Mouse (Mus musculus): ENCODE measurements at regions not wholly inside any gene's neighbourhood (a gene's known extent, or its start where the extent isn't known, plus 50 kb on each side); places are given as distances from the start of the nearest gene placed in this dataset.
A peak's percentile ranks its signal among the peaks of the same experiment; 100 is the strongest.

GRCm38 (mm10) chr7:64061170-64061569 is 92.5 kb upstream of the Trpm1 start:
- no peak for ATAC-seq (replicated peaks; ENCODE audit: low FRiP score, low TSS enrichment, poor library complexity, severe bottlenecking)

GRCm38 (mm10) chr7:64060582-64060981 is 93.1 kb upstream of the Trpm1 start:
- no peak for ATAC-seq (replicated peaks; ENCODE audit: low FRiP score, low TSS enrichment, poor library complexity, severe bottlenecking)

GRCm38 (mm10) chr7:64060051-64060450 is 93.6 kb upstream of the Trpm1 start:
- ATAC-seq (replicated peaks; ENCODE audit: low FRiP score, low TSS enrichment, poor library complexity, severe bottlenecking), result no peak

- ATAC-seq (replicated peaks; ENCODE audit: low FRiP score, low TSS enrichment, poor library complexity, severe bottlenecking), result peak; percentile 38
Observed at GRCm38 (mm10) chr7:64058282-64058872, 95.3 kb upstream of the Trpm1 start.

GRCm38 (mm10) chr7:64057873-64058272 is 95.8 kb upstream of the Trpm1 start:
- peak; percentile 95 for ATAC-seq (replicated peaks; ENCODE audit: low FRiP score, low TSS enrichment, poor library complexity, severe bottlenecking)

GRCm38 (mm10) chr7:64056498-64056897 is 97.1 kb upstream of the Trpm1 start:
- no peak for ATAC-seq (replicated peaks; ENCODE audit: low FRiP score, low TSS enrichment, poor library complexity, severe bottlenecking)

GRCm38 (mm10) chr7:64054996-64055395 is 98.6 kb upstream of the Trpm1 start:
- no peak for ATAC-seq (replicated peaks; ENCODE audit: low FRiP score, low TSS enrichment, poor library complexity, severe bottlenecking)

GRCm38 (mm10) chr7:64053766-64054165 is 99.9 kb upstream of the Trpm1 start:
- ATAC-seq (replicated peaks; ENCODE audit: low FRiP score, low TSS enrichment, poor library complexity, severe bottlenecking), result no peak

GRCm38 (mm10) chr7:64052400-64052799 is 101.2 kb upstream of the Trpm1 start:
- ATAC-seq (replicated peaks; ENCODE audit: low FRiP score, low TSS enrichment, poor library complexity, severe bottlenecking), result no peak

- no peak for ATAC-seq (replicated peaks; ENCODE audit: low FRiP score, low TSS enrichment, poor library complexity, severe bottlenecking)
Observed at GRCm38 (mm10) chr7:64050826-64051401, 102.7 kb upstream of the Trpm1 start.

- no peak for ATAC-seq (replicated peaks; ENCODE audit: low FRiP score, low TSS enrichment, poor library complexity, severe bottlenecking)
Observed at GRCm38 (mm10) chr7:64050246-64050645, 103.4 kb upstream of the Trpm1 start.

- peak; percentile 78 for ATAC-seq (replicated peaks; ENCODE audit: low FRiP score, low TSS enrichment, poor library complexity, severe bottlenecking)
Observed at GRCm38 (mm10) chr7:64049183-64049965, 104.3 kb upstream of the Trpm1 start.

- ATAC-seq (replicated peaks; ENCODE audit: low FRiP score, low TSS enrichment, poor library complexity, severe bottlenecking), result peak; percentile 75
Observed at GRCm38 (mm10) chr7:64048452-64049182, 105.0 kb upstream of the Trpm1 start.

GRCm38 (mm10) chr7:64047831-64048230 is 105.8 kb upstream of the Trpm1 start:
- ATAC-seq (replicated peaks; ENCODE audit: low FRiP score, low TSS enrichment, poor library complexity, severe bottlenecking), result no peak

GRCm38 (mm10) chr7:64045292-64045691 is 106.6 kb upstream of the Klf13 start:
- no peak for ATAC-seq (replicated peaks; ENCODE audit: low FRiP score, low TSS enrichment, poor library complexity, severe bottlenecking)

GRCm38 (mm10) chr7:64042978-64043377 is 104.3 kb upstream of the Klf13 start:
- no peak for ATAC-seq (replicated peaks; ENCODE audit: low FRiP score, low TSS enrichment, poor library complexity, severe bottlenecking)

GRCm38 (mm10) chr7:64041303-64041702 is 102.6 kb upstream of the Klf13 start:
- ATAC-seq (replicated peaks; ENCODE audit: low FRiP score, low TSS enrichment, poor library complexity, severe bottlenecking), result no peak

GRCm38 (mm10) chr7:64040026-64040737 is 101.5 kb upstream of the Klf13 start:
- peak; percentile 92 for ATAC-seq (replicated peaks; ENCODE audit: low FRiP score, low TSS enrichment, poor library complexity, severe bottlenecking)

- no peak for ATAC-seq (replicated peaks; ENCODE audit: low FRiP score, low TSS enrichment, poor library complexity, severe bottlenecking)
Observed at GRCm38 (mm10) chr7:64037701-64038231, 99.1 kb upstream of the Klf13 start.

All from megakaryocyte-erythroid progenitor cell, adult 5-6 weeks (primary cell).